Mouse (Mus musculus): Measurements from ENCODE around the gene Mcemp1. TPM values are rescaled to one million over a fixed set of nuclear protein-coding genes. Genes with fewer than 3 reads are reported as not detected.

Gene Mcemp1
- under 1 TPM in 1 of 2 experiments, not detected in 1; 0.61 TPM for total RNA-seq (2021)

DNA sequence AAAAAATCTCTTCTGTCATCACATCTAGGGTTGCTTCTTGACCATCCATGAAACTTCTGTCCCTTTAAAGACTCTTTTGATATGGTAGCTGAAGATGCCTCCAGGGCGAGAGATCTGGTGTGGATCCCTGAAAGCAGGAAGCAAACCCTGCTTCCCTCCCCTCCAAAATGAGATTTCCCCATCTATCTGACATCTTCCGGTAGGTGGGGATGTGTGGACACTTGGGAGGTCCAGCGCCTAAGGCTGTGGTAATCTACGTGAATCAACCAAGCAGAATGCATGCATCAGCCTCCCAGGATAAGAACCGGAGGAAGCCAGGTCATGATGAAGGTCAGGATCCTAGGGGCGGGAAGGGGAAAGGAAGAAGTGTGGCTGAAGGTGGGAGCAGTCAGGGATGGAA is at the start of gene Mcemp1:
Gene Mcemp1 (plus strand): TSS at position 248 of the 400 bp plus-strand sequence.
- no peak for DNase-seq (ENCODE audit: low spot score in 2 of 2)
- intact Hi-C loops (cut with DNase I) = no loop called here

DNA sequence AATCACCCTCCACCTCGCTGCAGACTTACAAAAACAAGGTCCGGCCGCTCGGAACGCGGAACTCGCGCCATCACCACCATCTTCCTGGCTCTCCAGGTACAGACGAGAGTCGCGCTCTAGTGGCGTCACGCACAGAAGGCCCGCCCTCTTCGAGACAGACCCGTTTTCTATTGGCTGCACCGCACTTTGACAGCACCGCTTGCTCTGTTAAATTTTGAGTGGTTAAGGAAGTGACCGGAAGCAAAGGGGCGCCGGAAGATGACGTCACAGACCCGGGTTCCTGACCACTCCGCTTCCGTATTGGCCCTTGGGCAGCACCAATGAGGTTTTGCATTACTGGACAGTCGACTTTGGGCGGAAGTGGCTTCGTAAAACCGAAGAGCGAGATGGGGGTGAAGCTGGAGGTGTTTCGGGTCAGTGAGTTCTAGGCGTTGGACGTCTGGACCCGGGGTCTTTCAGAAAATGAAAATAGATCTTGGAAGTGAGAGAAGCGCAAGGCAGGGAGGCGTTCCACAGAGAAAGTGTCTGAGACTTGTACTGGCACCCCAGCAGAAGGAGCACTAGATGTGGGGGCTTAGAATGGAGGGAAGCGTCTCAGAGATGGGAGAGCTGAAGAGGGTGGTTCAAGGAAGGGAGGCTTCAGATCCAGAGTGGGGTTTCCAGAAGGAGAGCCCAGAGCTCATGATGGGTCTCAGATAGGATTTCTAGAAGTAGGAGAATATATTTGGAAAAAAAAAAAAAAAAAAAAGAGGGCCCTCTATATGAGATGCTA is 44.2 kb upstream of the Mcemp1 start, which contains the start of the genes Xab2 and Pet100:
Gene Xab2 (minus strand): TSS at position 118 of the 772 bp plus-strand sequence.
Gene Pet100 (plus strand): TSS at position 350 of the 772 bp plus-strand sequence.
- intact Hi-C loops (cut with DNase I) = loop anchor here (2.0 kb wide), 1 partner anchor 55 kb away; the partner anchor contains the start of gene Trappc5
- DNase-seq (ENCODE audit: low spot score in 2 of 2) = peak; percentile 98 to 99

GRCm38 (mm10) chr8:3622119-3622518 is 43.4 kb upstream of the Mcemp1 start:
- no peak for DNase-seq (ENCODE audit: low spot score in 2 of 2)
- intact Hi-C loops (cut with DNase I) = no loop called here

GRCm38 (mm10) chr8:3625445-3625844 is 40.1 kb upstream of the Mcemp1 start, which contains the start of gene Pcp2:
Pcp2 (minus strand) TSS chr8:3625545.
- intact Hi-C loops (cut with DNase I) = no loop called here
- no peak for DNase-seq (ENCODE audit: low spot score in 2 of 2)

- DNase-seq (ENCODE audit: low spot score in 2 of 2) = no peak
- intact Hi-C loops (cut with DNase I) = no loop called here
Measured at GRCm38 (mm10) chr8:3626971-3627370, 38.6 kb upstream of the Mcemp1 start.

DNA sequence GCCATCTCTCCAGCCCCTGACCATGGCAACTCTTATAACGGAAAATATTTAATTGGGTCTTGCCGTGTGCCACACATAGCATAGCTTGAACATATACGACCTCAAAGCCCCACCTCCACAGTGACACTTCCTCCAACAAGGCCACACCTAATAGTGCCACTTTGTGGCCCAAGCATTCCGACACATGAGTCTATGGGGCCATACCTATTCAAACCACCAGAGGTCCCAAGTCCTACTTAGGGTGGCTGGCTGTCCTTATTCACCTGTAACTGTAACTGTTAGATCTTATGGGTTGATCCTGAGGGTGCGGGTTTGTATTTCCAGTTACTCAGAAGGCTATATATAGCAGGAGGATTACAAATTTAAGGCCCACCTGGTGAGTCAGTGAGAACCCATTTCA is 37.5 kb upstream of the Mcemp1 start:
- intact Hi-C loops (cut with DNase I) = no loop called here
- DNase-seq (ENCODE audit: low spot score in 2 of 2) = no peak

DNA sequence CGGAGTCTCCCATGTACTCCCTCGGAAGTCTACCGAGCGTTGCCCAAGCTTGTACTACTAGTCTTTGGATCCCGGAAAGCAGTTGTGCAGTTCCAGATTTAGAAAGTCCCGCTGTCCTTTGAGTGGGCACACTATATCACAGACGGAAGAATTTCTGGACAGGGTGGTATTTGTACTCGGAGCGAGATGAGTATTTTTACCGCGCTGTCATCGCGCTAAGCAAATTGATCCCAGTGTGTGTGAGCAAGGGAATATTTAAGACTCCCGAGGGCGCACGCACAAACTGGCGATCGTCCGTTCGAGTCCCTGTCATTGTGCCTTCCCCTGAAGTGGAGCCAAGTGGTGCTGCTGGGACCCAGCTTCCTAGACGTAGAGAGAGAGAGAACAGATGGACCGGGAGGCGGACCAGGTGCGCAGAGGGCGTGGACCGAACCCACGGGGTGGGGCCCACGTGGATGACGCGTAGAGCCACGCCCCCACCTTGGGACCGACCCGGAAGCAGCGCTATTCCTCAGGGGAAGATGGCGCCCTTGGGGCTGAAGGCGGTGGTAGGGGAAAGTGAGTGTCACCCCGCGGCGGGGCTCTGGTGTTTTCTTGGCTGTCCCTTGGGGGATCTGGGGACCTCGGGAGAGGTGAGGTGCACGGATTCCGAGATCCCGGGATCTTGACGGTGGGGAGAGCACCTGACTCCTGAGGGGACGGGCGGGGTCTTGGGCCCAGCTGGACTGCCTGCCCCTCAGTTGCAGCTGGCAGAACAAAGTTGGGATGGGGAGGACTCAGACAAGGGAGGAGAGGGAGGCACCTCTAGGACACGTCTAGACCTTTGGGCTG is 34.7 kb upstream of the Mcemp1 start, which contains the start of gene Stxbp2:
Gene Stxbp2 (plus strand): TSS at position 309 of the 831 bp plus-strand sequence.
- intact Hi-C loops (cut with DNase I) = no loop called here
- DNase-seq (ENCODE audit: low spot score in 2 of 2) = peak; percentile 67 to 75

GRCm38 (mm10) chr8:3631478-3631875 is 34.1 kb upstream of the Mcemp1 start:
- DNase-seq (ENCODE audit: low spot score in 2 of 2) = no peak
- intact Hi-C loops (cut with DNase I) = no loop called here

- intact Hi-C loops (cut with DNase I) = no loop called here
- no peak for DNase-seq (ENCODE audit: low spot score in 2 of 2)
Measured at GRCm38 (mm10) chr8:3645804-3646203, 19.8 kb upstream of the Mcemp1 start.

- no peak for DNase-seq (ENCODE audit: low spot score in 2 of 2)
- intact Hi-C loops (cut with DNase I) = no loop called here
Measured at GRCm38 (mm10) chr8:3646824-3647531, 18.6 kb upstream of the Mcemp1 start.

DNA sequence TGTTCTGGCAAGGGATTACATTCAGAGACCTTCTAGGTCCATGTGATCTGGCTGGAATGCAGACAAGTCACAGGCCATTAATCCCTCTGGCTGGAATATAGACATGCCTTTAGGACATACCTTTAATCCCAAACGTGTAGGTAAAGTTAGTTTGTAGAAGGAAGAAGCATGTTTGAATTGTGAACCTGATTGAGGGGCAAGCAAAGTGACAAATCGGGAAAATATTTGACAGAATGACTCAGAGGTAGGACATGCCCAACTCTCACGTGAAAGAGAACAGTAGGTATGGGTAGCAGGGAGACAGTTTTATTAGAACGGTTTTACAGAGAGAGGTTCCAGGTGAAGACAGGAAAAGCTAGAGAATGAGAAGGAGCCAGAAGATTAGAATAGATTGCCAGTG is 18.0 kb upstream of the Mcemp1 start:
- DNase-seq (ENCODE audit: low spot score in 2 of 2) = no peak
- intact Hi-C loops (cut with DNase I) = no loop called here

DNA sequence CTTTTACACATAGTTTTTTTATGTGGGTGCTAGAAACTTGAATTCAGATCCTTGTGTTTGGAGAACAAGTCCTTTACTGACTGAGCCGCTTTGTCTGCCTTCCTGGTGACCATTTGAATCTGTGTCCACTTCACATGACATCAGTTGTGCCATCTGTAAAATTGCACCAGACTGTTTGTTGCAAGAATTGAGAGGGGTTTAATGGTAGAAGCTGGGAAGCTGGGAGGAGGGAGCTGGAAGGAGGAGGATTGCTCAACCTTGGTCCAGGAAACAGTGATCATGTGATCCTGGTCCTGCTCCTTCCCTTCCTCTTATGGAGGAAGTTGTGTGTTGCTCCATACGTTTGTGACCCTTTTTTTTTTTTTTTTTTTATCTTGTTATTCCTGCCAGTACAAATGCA is 17.3 kb upstream of the Mcemp1 start:
- intact Hi-C loops (cut with DNase I) = no loop called here
- DNase-seq (ENCODE audit: low spot score in 2 of 2) = no peak

DNA sequence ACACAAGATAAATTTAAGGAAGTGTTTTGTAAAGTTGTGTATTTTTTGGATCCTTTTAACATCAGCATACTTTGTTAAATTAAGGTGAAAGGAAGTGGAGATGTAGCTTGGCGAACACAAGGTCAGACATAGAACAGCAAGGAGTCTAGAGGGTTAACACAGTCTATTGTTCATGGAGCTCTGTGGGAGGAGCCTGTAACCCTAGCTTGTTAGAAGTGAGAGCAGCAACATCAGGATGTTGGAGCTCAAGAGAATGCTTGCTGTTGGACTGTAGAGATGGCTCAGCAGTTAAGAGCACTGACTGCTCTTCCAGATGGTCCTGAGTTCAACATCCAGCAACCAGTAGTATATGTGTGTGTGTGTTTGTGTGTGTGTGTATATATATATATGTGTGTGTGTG is 16.6 kb upstream of the Mcemp1 start:
- intact Hi-C loops (cut with DNase I) = no loop called here
- DNase-seq (ENCODE audit: low spot score in 2 of 2) = no peak

DNA sequence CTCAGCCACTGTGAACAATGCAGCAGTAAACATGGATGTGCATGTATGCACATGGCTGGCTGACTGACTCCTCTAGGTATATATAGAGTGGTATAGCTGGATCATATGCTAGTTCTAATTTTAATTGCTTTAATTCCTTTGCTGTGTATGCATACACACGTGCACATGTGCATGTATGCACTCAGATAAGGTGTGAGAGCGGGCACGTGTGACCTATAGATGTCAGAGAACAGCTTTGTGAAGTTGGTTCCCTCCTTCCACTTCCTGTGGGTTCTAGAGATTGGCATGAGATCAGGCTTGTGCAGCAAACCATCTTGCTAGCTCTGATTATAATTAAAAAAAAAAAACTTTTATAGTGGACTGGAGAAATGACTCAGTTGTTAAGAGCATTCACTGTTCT is 12.7 kb upstream of the Mcemp1 start:
- intact Hi-C loops (cut with DNase I) = no loop called here
- no peak for DNase-seq (ENCODE audit: low spot score in 2 of 2)

GRCm38 (mm10) chr8:3654726-3655508 is 10.6 kb upstream of the Mcemp1 start:
- intact Hi-C loops (cut with DNase I) = no loop called here
- no peak for DNase-seq (ENCODE audit: low spot score in 2 of 2)

DNA sequence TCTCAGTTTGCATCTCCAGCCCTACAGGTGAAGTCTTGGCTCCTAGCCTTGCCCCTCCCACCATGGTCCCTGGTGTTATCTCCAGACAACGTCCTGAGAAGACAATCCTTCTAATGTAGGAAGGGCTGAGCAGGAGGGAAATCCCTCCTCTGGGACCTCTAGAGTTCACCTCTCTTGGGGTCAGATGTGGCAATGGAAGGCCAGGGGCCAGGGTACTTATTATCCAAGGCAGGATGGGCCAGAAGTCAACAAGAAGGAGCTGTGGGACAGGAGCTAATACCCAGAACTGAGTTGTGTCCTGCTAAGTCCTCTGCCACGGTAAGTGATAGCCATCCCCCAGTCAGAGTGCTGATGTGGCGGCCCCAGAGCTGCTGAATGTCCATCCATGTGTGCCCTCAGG is 10.0 kb upstream of the Mcemp1 start, which contains the start of gene Retn:
Gene Retn (plus strand): TSS at position 245 of the 400 bp plus-strand sequence.
- intact Hi-C loops (cut with DNase I) = no loop called here

DNA sequence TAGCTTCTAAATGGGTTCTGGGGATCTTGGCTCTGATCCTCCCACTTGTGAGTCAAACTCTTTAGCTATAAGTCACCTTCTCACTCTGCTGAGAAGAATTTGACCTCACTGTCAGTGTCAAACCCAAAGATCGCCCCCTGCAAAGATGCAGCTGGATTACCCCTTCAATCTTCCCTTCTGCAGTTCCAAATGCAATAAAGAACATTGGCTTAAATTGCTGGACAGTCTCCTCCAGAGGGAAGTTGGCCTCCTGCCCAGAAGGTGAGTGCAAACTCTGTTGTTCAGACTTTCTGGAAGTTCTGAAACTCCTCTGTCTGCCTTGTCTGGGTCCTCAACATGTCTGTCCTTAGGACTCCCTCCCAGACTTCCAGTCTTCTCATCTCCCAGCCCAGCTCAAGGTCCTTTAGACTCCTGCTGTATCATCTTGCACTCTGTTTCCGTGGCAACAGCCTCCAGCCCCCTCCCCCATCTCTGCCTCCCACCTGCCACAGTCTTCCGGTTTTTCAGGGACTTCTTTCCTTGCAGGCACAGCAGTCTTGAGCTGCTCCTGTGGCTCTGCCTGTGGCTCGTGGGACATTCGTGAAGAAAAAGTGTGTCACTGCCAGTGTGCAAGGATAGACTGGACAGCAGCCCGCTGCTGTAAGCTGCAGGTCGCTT is 8.7 kb upstream of the Mcemp1 start:
- intact Hi-C loops (cut with DNase I) = no loop called here
- DNase-seq (ENCODE audit: low spot score in 2 of 2) = peak in 1 of 2 experiments; percentile 9

More for the DNA sequence above, 10.0 kb upstream of the Mcemp1 start, which contains the start of gene Retn:
- no peak for DNase-seq (ENCODE audit: low spot score in 2 of 2)

- intact Hi-C loops (cut with DNase I) = no loop called here
- DNase-seq (ENCODE audit: low spot score in 2 of 2) = no peak
Measured at GRCm38 (mm10) chr8:3660889-3661288, 4.7 kb upstream of the Mcemp1 start.
